Mouse (Mus musculus) adrenal gland, postnatal 36 days (tissue): ENCODE data around the gene Col1a1. TPM values are rescaled to one million over a fixed set of nuclear protein-coding genes. Genes with fewer than 3 reads are reported as not detected.
A peak's percentile ranks its signal among the peaks of the same experiment; 100 is the strongest.

ENCODE experiments used
- DNase-seq, 2 experiments: peaks; one replicate each; pipeline ENCODE4 v3.0.0; 2021; ENCODE audit warnings: mixed read lengths in 1 of 2
- total RNA-seq, 2 experiments: library from RNA; stranded (reverse); gene quantifications; 2 replicates each; pipeline ENCODE4 v1.2.3; 2021

Col1a1 gene
- total RNA-seq, 2 experiments from 2014 or later: 111 to 222 TPM

GRCm38 (mm10) chr11:94976199-94976598 lies 40.2 kb downstream of the Col1a1 start, which contains the start of gene Sgca:
Sgca (minus strand) TSS chr11:94976327.
- no peak for DNase-seq

GRCm38 (mm10) chr11:94978178-94978915 lies 42.3 kb downstream of the Col1a1 start:
- DNase-seq: no peak

DNA sequence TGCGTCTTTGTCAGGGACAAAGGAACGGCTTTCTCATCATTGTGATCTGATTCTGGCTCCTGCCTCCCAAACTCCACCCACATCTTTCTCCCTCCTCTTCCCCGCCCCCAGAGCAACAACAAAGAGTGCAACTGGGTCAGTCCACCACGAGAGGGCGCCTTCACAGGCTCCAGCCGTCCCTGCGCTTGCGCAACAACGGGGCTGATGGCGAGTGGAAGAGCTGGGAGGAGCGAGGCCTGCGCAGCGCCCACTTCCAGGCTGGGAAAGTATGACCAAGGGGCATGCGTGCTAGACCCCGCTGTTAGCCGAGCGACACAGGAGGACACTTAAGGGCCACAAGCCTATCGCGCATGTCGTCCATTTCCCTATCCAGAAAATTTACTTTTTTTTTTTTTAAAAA lies 42.9 kb downstream of the Col1a1 start:
- DNase-seq: peak; percentile 97 to 99

- DNase-seq: no peak
Measured at GRCm38 (mm10) chr11:94979462-94980179, 43.6 kb downstream of the Col1a1 start.

GRCm38 (mm10) chr11:94985140-94985539 lies 49.1 kb downstream of the Col1a1 start:
- peak in 1 of 2 experiments; percentile 60 for DNase-seq

DNA sequence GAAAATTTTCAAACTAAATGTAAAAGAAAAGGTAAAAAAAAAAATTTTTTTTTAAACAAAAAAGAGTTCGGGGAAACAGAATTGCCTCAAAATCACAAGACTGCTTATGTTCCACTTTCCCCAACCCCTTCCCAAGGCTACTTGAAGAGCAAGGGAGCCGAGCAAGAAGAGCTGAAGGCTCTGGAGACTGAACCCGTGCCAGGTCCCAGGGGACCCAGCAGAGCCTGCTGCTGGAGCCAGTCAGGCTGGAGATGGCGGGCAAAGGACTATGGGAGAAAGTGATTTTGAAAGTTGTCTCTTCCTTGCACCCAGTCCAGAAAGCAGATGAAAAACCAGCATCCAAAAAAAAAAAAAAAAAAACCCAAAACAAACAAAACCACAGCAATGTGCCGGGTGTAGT lies 49.8 kb downstream of the Col1a1 start:
- no peak for DNase-seq

DNA sequence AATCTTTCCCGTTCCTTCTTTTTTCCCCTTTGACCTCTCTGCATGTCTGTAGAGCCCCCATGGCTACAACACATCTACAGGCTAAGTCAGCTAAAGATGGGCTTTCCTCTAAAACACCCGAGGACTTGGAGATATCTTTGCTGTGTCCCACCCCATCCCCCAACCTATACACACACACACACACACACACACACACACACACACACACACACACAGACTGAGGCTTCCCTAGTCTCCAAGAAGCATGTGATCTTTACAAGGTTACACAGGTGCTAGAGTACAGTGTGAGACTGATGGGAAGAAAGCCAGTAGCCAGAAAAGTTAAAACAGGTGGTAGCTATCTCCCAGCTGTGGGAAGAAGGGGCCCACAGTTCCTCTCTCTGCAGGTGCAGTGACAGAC lies 50.4 kb downstream of the Col1a1 start:
- DNase-seq: no peak

- peak in 1 of 2 experiments; percentile 65 for DNase-seq
Measured at GRCm38 (mm10) chr11:94987341-94987740, 51.3 kb downstream of the Col1a1 start.

- peak; percentile 63 to 72 for DNase-seq
Measured at GRCm38 (mm10) chr11:94987851-94988250, 51.8 kb downstream of the Col1a1 start.

DNA sequence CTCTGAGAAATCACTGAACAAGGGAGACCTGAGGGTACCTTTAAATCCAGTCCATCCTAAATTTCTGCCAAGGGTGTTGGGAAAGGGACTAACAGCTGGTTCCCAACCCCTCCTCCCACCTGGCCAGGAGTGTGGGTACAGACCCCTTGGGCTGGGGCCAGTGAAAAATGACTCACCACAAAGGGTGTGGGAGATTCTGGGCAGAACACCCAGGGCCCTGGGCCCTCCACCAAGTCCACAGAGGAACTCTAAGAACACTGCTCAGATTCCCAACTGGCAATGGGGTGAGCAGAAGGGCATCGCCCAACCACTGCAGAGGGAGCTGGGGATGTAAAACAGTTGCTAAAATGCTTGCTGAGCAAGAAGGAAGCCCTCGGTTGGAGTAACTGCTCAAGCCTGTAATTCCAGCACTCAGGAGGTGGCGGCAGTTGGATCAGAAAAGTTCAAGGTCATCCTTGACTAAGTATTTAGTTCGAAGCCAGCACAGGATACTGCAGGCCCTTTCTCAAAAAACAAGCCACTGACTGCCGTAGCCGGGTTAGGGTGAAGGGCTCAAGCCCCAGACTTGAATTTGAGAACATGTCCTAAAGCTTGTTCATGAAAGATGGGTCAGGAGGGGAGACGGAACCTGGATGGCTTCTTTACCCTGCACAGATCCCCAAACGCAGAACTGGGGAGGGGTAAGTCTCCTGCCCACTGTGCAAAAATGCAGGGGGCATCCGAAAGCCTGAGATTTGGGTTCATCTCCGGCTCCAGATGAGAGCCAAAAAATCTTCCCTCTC lies 52.9 kb downstream of the Col1a1 start:
- DNase-seq: peak in 1 of 2 experiments; percentile 56

DNA sequence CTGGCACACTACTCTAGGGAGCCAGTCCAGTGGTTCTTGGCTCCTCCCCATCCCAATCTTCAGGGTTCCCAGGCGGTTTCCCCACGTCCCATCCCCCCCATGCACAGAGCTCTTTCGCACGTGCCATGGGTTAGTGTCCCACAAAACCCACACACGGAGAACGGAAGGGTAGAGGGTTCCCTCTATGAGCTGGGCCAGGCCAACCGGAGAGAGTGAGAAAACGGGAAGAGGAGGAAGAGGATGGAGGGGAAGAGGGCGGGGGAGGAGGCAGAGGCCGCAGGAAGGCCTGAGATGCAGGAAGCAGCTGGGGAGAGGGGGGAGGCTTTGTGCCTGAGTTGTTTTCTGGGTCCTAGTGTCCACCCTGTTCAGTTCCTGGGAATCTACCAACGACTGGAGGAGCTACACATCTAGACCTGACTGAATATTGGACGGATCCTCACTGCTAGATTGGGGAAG lies 53.6 kb downstream of the Col1a1 start:
- DNase-seq: peak; percentile 78 to 87

DNA sequence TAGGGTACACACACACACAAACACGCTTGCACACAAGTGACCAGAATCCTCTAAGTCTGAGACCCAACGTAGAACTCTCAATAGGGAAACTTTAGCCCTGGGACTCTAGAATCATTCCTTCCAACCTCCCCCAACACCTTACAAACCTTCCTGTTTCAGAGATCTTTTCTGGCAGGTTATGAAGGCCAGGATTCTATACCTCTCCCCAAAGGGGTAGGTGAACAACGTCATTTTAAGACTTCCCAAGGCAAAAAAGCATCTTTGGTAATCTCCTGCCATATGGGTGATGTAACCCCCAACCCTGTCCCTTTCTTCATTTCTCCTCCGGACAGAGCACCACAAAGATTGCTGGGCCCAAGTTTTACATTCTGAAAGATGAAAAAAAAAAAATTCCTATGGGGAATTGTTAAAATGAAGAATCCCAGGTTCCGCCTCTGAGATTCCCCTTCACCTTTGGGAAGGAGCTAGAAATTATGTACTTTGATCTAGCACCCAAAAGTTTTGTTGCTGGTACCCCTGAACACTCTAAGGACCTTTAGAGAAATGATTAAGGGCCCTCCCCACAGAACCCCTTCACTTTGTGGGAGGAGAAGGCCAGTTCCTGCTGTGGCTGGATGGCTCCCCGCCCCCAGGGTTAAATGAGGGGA lies 54.2 kb downstream of the Col1a1 start:
- no peak for DNase-seq

GRCm38 (mm10) chr11:94990749-94991577 lies 54.9 kb downstream of the Col1a1 start, which contains the start of gene Ppp1r9b:
Ppp1r9b (plus strand) TSS chr11:94991035.
- DNase-seq: peak; percentile 96 to 97

DNA sequence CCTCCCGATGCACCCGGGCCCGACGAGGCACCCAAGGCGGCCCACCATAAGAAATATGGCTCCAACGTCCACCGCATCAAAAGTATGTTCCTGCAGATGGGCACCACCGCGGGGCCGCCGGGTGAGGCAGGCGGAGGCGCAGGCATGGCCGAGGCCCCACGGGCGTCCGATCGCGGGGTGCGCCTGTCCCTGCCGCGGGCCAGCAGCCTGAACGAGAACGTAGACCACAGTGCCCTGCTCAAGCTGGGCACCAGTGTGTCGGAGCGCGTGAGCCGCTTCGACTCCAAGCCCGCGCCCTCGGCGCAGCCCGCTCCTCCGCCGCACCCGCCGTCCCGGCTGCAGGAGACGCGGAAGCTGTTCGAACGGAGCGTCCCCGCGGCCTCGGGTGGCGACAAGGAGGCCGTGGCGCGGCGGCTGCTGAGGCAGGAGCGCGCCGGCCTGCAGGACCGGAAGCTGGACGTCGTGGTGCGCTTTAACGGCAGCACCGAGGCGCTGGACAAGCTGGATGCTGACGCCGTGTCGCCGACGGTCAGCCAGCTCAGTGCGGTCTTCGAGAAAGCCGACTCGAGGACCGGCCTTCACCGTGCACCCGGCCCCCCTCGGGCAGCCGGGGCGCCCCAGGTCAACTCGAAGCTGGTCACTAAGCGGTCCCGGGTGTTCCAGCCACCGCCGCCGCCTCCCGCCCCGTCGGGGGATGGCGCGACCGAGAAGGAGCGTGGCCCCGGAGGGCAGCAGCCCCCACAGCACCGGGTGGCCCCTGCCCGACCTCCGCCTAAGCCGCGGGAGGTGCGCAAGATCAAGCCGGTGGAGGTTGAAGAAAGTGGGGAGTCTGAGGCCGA lies 55.8 kb downstream of the Col1a1 start:
- peak; percentile 66 to 77 for DNase-seq

DNA sequence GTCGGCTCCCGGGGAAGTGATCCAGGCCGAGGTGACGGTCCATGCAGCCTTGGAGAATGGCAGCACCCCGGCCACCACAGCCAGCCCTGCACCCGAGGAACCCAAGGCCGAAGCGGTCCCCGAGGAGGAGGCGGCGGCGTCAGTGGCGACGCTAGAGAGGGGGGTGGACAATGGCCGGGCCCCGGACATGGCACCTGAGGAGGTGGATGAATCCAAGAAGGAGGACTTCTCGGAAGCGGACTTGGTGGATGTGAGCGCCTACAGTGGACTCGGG lies 56.4 kb downstream of the Col1a1 start:
- peak; percentile 64 to 73 for DNase-seq

GRCm38 (mm10) chr11:94992754-94993606 lies 57.0 kb downstream of the Col1a1 start:
- peak; percentile 73 to 79 for DNase-seq

DNA sequence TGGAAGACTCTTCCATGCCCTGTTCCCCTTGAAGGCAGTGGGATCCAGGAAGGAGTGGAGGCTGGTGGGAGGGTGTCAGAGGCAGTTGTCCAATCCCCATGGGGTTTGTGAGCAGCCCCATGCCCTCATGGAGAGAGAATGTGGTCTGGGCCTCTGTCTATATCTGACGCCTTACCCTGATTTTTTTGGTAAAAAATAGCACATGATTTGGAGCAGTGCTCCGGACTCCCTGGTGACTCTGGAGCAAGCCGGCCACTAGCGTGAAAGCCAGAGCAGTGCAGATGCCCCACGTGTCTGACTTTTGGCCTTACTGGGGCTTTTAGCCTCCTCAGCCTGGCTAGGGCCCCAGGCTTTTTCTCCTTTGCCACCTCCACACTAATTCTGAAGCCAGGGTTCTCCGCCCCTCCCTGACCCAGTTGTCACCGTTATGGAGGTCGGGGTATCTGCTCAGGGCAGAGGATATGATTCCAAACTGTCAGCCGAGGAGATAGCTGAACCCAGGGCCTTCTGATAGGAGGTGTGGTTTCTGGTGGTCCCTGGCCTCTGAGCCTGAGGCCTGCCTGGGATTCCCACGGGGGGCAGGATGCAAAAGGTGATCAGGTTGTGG lies 58.3 kb downstream of the Col1a1 start:
- peak in 1 of 2 experiments; percentile 53 for DNase-seq

GRCm38 (mm10) chr11:94994947-94995772 lies 59.1 kb downstream of the Col1a1 start:
- DNase-seq: no peak
